Mouse (Mus musculus): Measurements from ENCODE around the gene Adam1a. TPM values are rescaled to one million over a fixed set of nuclear protein-coding genes. Genes with fewer than 3 reads are reported as not detected.

The Adam1a gene
- total RNA-seq, 1 experiment from 2014 or later = 13.8 TPM

GRCm38 (mm10) chr5:121569881-121570420 lies 24.7 kb upstream of the Adam1a start:
- ATAC-seq (ENCODE audit: extremely low read depth, insufficient number of reproducible peaks, low FRiP score, poor library complexity, severe bottlenecking) = no peak

GRCm38 (mm10) chr5:121566035-121566681 lies 20.9 kb upstream of the Adam1a start:
- ATAC-seq (ENCODE audit: extremely low read depth, insufficient number of reproducible peaks, low FRiP score, poor library complexity, severe bottlenecking) = no peak

- ATAC-seq (ENCODE audit: extremely low read depth, insufficient number of reproducible peaks, low FRiP score, poor library complexity, severe bottlenecking) = peak; percentile 92
Measured at GRCm38 (mm10) chr5:121564468-121564895, 19.2 kb upstream of the Adam1a start.

- no peak for ATAC-seq (ENCODE audit: extremely low read depth, insufficient number of reproducible peaks, low FRiP score, poor library complexity, severe bottlenecking)
Measured at GRCm38 (mm10) chr5:121562436-121562835, 17.2 kb upstream of the Adam1a start.

GRCm38 (mm10) chr5:121549196-121549595 lies 3.9 kb upstream of the Adam1a start:
- no peak for ATAC-seq (ENCODE audit: extremely low read depth, insufficient number of reproducible peaks, low FRiP score, poor library complexity, severe bottlenecking)

GRCm38 (mm10) chr5:121547084-121547483 lies 1.8 kb upstream of the Adam1a start:
- no peak for ATAC-seq (ENCODE audit: extremely low read depth, insufficient number of reproducible peaks, low FRiP score, poor library complexity, severe bottlenecking)

GRCm38 (mm10) chr5:121546530-121546895 lies 1.2 kb upstream of the Adam1a start:
- ATAC-seq (ENCODE audit: extremely low read depth, insufficient number of reproducible peaks, low FRiP score, poor library complexity, severe bottlenecking) = peak; percentile 39; the same call in 1 of the 2 replicates

- peak; percentile 85 for ATAC-seq (ENCODE audit: extremely low read depth, insufficient number of reproducible peaks, low FRiP score, poor library complexity, severe bottlenecking)
Measured at GRCm38 (mm10) chr5:121545793-121546529, 679 bp upstream of the Adam1a start, which contains the start of gene Mapkapk5. Gene Mapkapk5, minus strand, starts transcription at chr5:121545905.

- ATAC-seq (ENCODE audit: extremely low read depth, insufficient number of reproducible peaks, low FRiP score, poor library complexity, severe bottlenecking) = no peak
Measured at GRCm38 (mm10) chr5:121543370-121543769, 1.9 kb downstream of the Adam1a start.

- ATAC-seq (ENCODE audit: extremely low read depth, insufficient number of reproducible peaks, low FRiP score, poor library complexity, severe bottlenecking) = no peak
Measured at GRCm38 (mm10) chr5:121541235-121541634, 4.0 kb downstream of the Adam1a start.

- ATAC-seq (ENCODE audit: extremely low read depth, insufficient number of reproducible peaks, low FRiP score, poor library complexity, severe bottlenecking) = no peak
Measured at GRCm38 (mm10) chr5:121540066-121540465, 5.2 kb downstream of the Adam1a start.

- no peak for ATAC-seq (ENCODE audit: extremely low read depth, insufficient number of reproducible peaks, low FRiP score, poor library complexity, severe bottlenecking)
Measured at GRCm38 (mm10) chr5:121537588-121537987, 7.7 kb downstream of the Adam1a start.

- no peak for ATAC-seq (ENCODE audit: extremely low read depth, insufficient number of reproducible peaks, low FRiP score, poor library complexity, severe bottlenecking)
Measured at GRCm38 (mm10) chr5:121536921-121537555, 8.2 kb downstream of the Adam1a start.

- ATAC-seq (ENCODE audit: extremely low read depth, insufficient number of reproducible peaks, low FRiP score, poor library complexity, severe bottlenecking) = no peak
Measured at GRCm38 (mm10) chr5:121535116-121535515, 10.2 kb downstream of the Adam1a start.

GRCm38 (mm10) chr5:121534521-121534920 lies 10.8 kb downstream of the Adam1a start:
- ATAC-seq (ENCODE audit: extremely low read depth, insufficient number of reproducible peaks, low FRiP score, poor library complexity, severe bottlenecking) = 0 out of 2 replicates have a peak, but pooled peaks have one; percentile 23

- no peak for ATAC-seq (ENCODE audit: extremely low read depth, insufficient number of reproducible peaks, low FRiP score, poor library complexity, severe bottlenecking)
Measured at GRCm38 (mm10) chr5:121526961-121527360, 18.3 kb downstream of the Adam1a start.

GRCm38 (mm10) chr5:121526526-121526925 lies 18.8 kb downstream of the Adam1a start:
- no peak for ATAC-seq (ENCODE audit: extremely low read depth, insufficient number of reproducible peaks, low FRiP score, poor library complexity, severe bottlenecking)

- no peak for ATAC-seq (ENCODE audit: extremely low read depth, insufficient number of reproducible peaks, low FRiP score, poor library complexity, severe bottlenecking)
Measured at GRCm38 (mm10) chr5:121525774-121526450, 19.4 kb downstream of the Adam1a start.

GRCm38 (mm10) chr5:121519758-121520157 lies 25.5 kb downstream of the Adam1a start:
- ATAC-seq (ENCODE audit: extremely low read depth, insufficient number of reproducible peaks, low FRiP score, poor library complexity, severe bottlenecking) = peak; percentile 59
